Mouse (Mus musculus) right cerebral cortex, postnatal 14 days (tissue): ENCODE measurements around the gene A630076J17Rik.
A peak's percentile ranks its signal among the peaks of the same experiment; 100 is the strongest.

Source experiments
- DNase-seq: peaks from one replicate; pipeline ENCODE4 v3.0.0; 2022

Gene A630076J17Rik

DNA sequence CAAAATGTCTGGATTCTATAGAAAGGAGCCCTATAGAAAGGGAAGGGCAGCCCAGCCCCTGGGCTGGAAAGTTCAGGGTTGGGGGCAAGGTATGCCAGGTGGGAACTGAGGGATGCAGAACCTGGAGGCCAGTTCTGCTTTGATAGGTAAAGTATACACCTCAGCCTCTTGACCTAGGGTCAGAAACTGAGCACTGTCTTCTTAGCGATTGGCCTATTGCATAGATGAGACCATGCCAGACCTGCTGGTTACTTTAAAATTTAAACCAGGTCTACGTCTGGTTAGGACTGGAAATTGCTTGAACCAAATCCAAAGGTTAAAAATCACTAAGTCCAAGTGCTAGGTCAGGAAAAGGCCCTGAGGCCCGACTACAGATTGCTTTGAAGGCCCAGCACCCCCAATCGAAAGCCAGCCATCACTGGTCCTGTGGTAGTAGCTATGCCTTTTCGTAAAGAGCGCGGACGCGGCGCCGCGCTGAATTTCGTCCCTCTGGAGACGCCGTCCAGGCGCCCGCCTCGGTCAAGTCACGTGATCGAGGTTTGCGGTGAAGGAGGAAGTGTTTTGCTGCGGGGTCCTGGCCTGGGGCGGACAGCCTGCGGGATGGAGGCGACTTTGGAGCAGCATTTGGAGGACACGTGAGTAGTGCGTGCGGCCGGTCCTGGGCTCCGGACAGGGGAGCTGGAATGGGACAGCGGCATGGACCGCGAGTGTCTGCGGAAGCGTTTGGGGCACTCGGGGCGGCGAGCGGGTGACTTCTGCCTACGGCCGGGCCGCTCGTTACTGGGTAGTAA is 48.3 kb downstream of the A630076J17Rik start, which contains the start of gene Lamtor5:
Gene Lamtor5, plus strand, starts transcription at position 380 of the 791 bp plus-strand sequence.
- peak; percentile 89 for DNase-seq
